Mouse (Mus musculus): ENCODE measurements at regions not wholly inside any gene's neighbourhood (a gene's known extent, or its start where the extent isn't known, plus 50 kb on each side); places are given as distances from the start of the nearest gene placed in this dataset.

GRCm38 (mm10) chr19:32881443-32881842 lies 124.1 kb downstream of the Pten start:
- no peak for DNase-seq

- DNase-seq = no peak
Observed at GRCm38 (mm10) chr19:32884279-32884678, 127.0 kb downstream of the Pten start.

GRCm38 (mm10) chr19:32885481-32886131 lies 128.3 kb downstream of the Pten start:
- DNase-seq = peak; percentile 61

- no peak for DNase-seq
Observed at GRCm38 (mm10) chr19:32887190-32887589, 129.9 kb downstream of the Pten start.

GRCm38 (mm10) chr19:32888616-32889305 lies 131.5 kb downstream of the Pten start:
- DNase-seq = no peak

GRCm38 (mm10) chr19:32890801-32891200 lies 133.5 kb downstream of the Pten start:
- no peak for DNase-seq

- no peak for DNase-seq
Observed at GRCm38 (mm10) chr19:32892469-32892868, 135.2 kb downstream of the Pten start.

GRCm38 (mm10) chr19:32903454-32904108 lies 146.3 kb downstream of the Pten start:
- DNase-seq = no peak

GRCm38 (mm10) chr19:32904517-32904916 lies 147.2 kb downstream of the Pten start:
- DNase-seq = no peak

- no peak for DNase-seq
Observed at GRCm38 (mm10) chr19:32905901-32906431, 148.7 kb downstream of the Pten start.

GRCm38 (mm10) chr19:32906820-32907219 lies 149.5 kb downstream of the Pten start:
- no peak for DNase-seq

GRCm38 (mm10) chr19:32910050-32910462 lies 152.8 kb downstream of the Pten start:
- DNase-seq = no peak

GRCm38 (mm10) chr19:32912323-32912722 lies 155.0 kb downstream of the Pten start:
- DNase-seq = no peak

GRCm38 (mm10) chr19:32916507-32917280 lies 159.4 kb downstream of the Pten start:
- DNase-seq = no peak

- no peak for DNase-seq
Observed at GRCm38 (mm10) chr19:32921021-32921420, 163.7 kb downstream of the Pten start.

- peak; percentile 18 for DNase-seq
Observed at GRCm38 (mm10) chr19:32923911-32924310, 166.6 kb downstream of the Pten start.

- DNase-seq = no peak
Observed at GRCm38 (mm10) chr19:32925628-32926505, 168.6 kb downstream of the Pten start.

- DNase-seq = no peak
Observed at GRCm38 (mm10) chr19:32926571-32926970, 169.3 kb downstream of the Pten start.

GRCm38 (mm10) chr19:32933676-32934075 lies 176.4 kb downstream of the Pten start:
- DNase-seq = no peak

- no peak for DNase-seq
Observed at GRCm38 (mm10) chr19:32935638-32936037, 178.3 kb downstream of the Pten start.

GRCm38 (mm10) chr19:32937591-32937990 lies 180.3 kb downstream of the Pten start:
- DNase-seq = no peak

GRCm38 (mm10) chr19:32939692-32940091 lies 182.4 kb downstream of the Pten start:
- no peak for DNase-seq

All from retina, postnatal 1 day (tissue).